Mouse (Mus musculus) heart, postnatal 10 days (tissue): ENCODE measurements around the gene Gm9602. TPM values are rescaled to one million over a fixed set of nuclear protein-coding genes. Genes with fewer than 3 reads are reported as not detected.
"Not testable (repeated sequence)": the region's sequence is repeated elsewhere in the genome, so short reads cannot be mapped to it uniquely, and the experiment has no call there.

Experiments used
- DNase-seq, 2 experiments: peaks; one replicate each; pipeline ENCODE4 v3.0.0; 2021
- intact Hi-C: fragments of 180-260 bp; cut with DNase I; formaldehyde crosslinking; loops from one replicate; pipeline ENCODE4 v1.15.1; 2025
- total RNA-seq, 2 experiments: library from RNA; stranded (reverse); gene quantifications; 2 replicates each; pipeline ENCODE4 v1.2.3; 2021

The Gm9602 gene
- total RNA-seq = not detected

- DNase-seq, intact Hi-C loops: not testable (repeated sequence)
These were observed at the start of gene Gm9602 for GRCm38 (mm10) chr14:4776037-4776436. TSS of gene Gm9602 (plus strand) at chr14:4776337.

GRCm38 (mm10) chr14:4806421-4806820 is 30.3 kb downstream of the Gm9602 start:
- peak in 1 of 2 experiments; percentile 1 for DNase-seq
- intact Hi-C loops = not testable (repeated sequence)

GRCm38 (mm10) chr14:4821950-4822349 is 45.8 kb downstream of the Gm9602 start:
- DNase-seq, intact Hi-C loops: not testable (repeated sequence)

Other genes with a start within 250 kb of the Gm9602 start
- gene Gm3047, start 220.9 kb upstream of the Gm9602 start, total RNA-seq = not detected
- gene Gm8159, start 144.0 kb upstream of the Gm9602 start, total RNA-seq = not detected
- gene Gm3239, start 112.1 kb upstream of the Gm9602 start, total RNA-seq = not detected
- not detected for gene Gm7876, start 67.1 kb upstream of the Gm9602 start, total RNA-seq
- under 1 TPM; 0.29 to 0.35 TPM for gene Gm3252, start 49.6 kb upstream of the Gm9602 start, total RNA-seq
- gene Gm3269, start 61.8 kb downstream of the Gm9602 start, total RNA-seq = not detected
- gene Gm3264, start 79.2 kb downstream of the Gm9602 start, total RNA-seq = 1 to 10 TPM; 2.4 to 6.4 TPM
- gene Gm3278, start 116.1 kb downstream of the Gm9602 start, total RNA-seq = not detected
- not detected for gene Gm8297, start 207.6 kb downstream of the Gm9602 start, total RNA-seq
- gene Gm3298, start 239.6 kb downstream of the Gm9602 start, total RNA-seq = not detected